8 mouse cellular contexts compared by ENCODE assay signal in the genomic region with DNA sequence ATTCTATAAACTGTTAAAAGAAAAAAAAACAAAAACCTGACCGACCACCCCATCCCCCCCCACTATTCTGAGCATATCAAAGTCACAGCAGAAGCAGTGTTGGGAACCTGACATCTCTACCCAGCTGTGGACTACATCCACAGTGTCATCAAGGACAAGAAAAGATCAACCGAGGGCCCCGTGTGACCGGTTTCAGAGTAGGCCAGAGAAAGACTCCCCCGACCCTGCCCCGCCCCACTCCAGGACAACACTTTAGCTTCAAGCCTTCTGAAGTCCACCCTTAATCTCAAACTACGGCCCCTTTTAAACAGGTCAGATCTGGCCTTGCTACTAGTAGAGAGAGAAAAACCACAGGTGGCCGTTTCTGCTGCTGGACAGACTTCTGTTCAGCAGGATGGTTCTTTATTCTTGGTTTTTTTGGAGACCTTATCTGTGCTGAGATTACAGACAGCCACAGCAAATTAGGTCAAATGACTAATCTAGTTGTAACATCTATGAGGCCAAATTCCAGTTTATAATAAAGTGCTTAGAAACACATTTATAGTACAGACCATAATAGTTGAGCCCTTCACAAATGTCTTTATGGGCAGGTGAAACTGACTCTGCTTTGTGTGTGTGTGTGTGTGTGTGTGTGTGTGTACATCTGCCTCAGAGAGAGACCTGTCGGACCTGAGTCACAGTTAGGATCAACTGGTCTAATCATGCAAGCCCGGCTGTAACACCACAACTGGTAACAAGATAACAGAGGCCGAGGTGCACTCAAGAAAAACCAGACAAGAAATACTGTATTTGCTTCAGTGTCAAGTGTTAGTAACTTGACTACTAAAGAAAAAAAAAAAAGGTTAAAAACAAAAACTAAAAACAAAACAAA. TPM values are rescaled to one million over a fixed set of nuclear protein-coding genes. Genes with fewer than 3 reads are reported as not detected.
DNase-seq lines count a peak whose midpoint lies in the region; ATAC-seq and TF ChIP-seq lines count a peak whose summit lies in the region.

No protein-coding gene starts in this region.

- 5% methylated on average over 11 of the region's 11 CpGs for WGBS in thymus, adult 2 months
- 39% methylated on average over 11 of the region's 11 CpGs for WGBS in forebrain, embryonic 13.5 days
- WGBS in kidney, embryonic 16.5 days: 2% methylated on average over 11 of the region's 11 CpGs
- 22% methylated on average over 11 of the region's 11 CpGs for WGBS in midbrain, postnatal 0 days

- ATAC-seq in forebrain, embryonic 13.5 days: no peak
- no peak for ATAC-seq in kidney, embryonic 16.5 days (ENCODE audit: low FRiP score, low TSS enrichment)
- ATAC-seq in midbrain, postnatal 0 days (ENCODE audit: low FRiP score): no peak

- no peaks in the 10 kb centered on the region for H3K9me3 ChIP-seq in forebrain, embryonic 13.5 days (replicated peaks)
- no peaks in the 10 kb centered on the region for H3K9me3 ChIP-seq in kidney, embryonic 16.5 days (ENCODE audit: low read length)
- no peaks in the 10 kb centered on the region for H3K9me3 ChIP-seq in midbrain, postnatal 0 days (ENCODE audit: low read length)

- H3K36me3 ChIP-seq in thymus, adult 2 months (ENCODE audit: control insufficient read depth, insufficient read depth, low read length): peaks cover 4% of the 10 kb centered on the region; the same call in 1 of the 2 replicates
- peaks cover 23% of the 10 kb centered on the region for H3K36me3 ChIP-seq in forebrain, embryonic 13.5 days (ENCODE audit: poor library complexity, severe bottlenecking)
- peaks cover 30% of the 10 kb centered on the region for H3K36me3 ChIP-seq in kidney, embryonic 16.5 days (ENCODE audit: insufficient read depth, low read length)
- H3K36me3 ChIP-seq in midbrain, postnatal 0 days (ENCODE audit: insufficient read depth, low read length): peaks cover 9% of the 10 kb centered on the region; the same call in 1 of the 2 replicates

- no peak for DNase-seq in thymus, adult 2 months
- DNase-seq in thymus, postnatal 10 days (ENCODE audit: low spot score in 2 of 2): no peak
- DNase-seq in midbrain, postnatal 0 days (ENCODE audit: low spot score): no peak
- DNase-seq in cerebellum, postnatal 36 days: no peak
- no peak for DNase-seq in embryo, embryonic 10 days (ENCODE audit: low spot score)
- no peak for DNase-seq in cerebellum, adult 8-10 months

- H3K27ac ChIP-seq in thymus, adult 2 months (ENCODE audit: control insufficient read depth, insufficient read depth, low read length): peak overlapping the region; percentile 47
- no peak overlapping the region for H3K27ac ChIP-seq in forebrain, embryonic 13.5 days
- peak overlapping the region; percentile 71 for H3K27ac ChIP-seq in kidney, embryonic 16.5 days (ENCODE audit: low read length)
- no peak overlapping the region for H3K27ac ChIP-seq in midbrain, postnatal 0 days (ENCODE audit: low read depth, low read length)

- no peak for TF ChIP-seq CTCF in thymus, adult 2 months (IDR thresholded peaks at IDR 0.05; ENCODE audit: borderline replicate concordance, control insufficient read depth, extremely low read depth, insufficient read depth, low read length, poor library complexity)
- no peak for TF ChIP-seq CTCF in midbrain, postnatal 0 days (IDR thresholded peaks at IDR 0.05)

- H3K4me1 ChIP-seq in thymus, adult 2 months (replicated peaks; ENCODE audit: control insufficient read depth, insufficient read depth, low read length): peaks cover 25% of the 10 kb centered on the region
- peaks cover 74% of the 10 kb centered on the region for H3K4me1 ChIP-seq in forebrain, embryonic 13.5 days
- H3K4me1 ChIP-seq in kidney, embryonic 16.5 days (ENCODE audit: insufficient read depth, low read length): peaks cover 49% of the 10 kb centered on the region
- H3K4me1 ChIP-seq in midbrain, postnatal 0 days (ENCODE audit: insufficient read depth, low read length): peaks cover 17% of the 10 kb centered on the region

- no peak for TF ChIP-seq POLR2A in thymus, adult 2 months (IDR thresholded peaks at IDR 0.05; ENCODE audit: control insufficient read depth, extremely low read depth, insufficient read depth, low read length, poor library complexity)

- peak overlapping the region; percentile 100 for H3K4me2 ChIP-seq in forebrain, embryonic 13.5 days
- peak overlapping the region; percentile 96 for H3K4me2 ChIP-seq in kidney, embryonic 16.5 days (replicated peaks; ENCODE audit: low read depth, low read length)
- H3K4me2 ChIP-seq in midbrain, postnatal 0 days (ENCODE audit: low read depth, low read length, poor library complexity, severe bottlenecking): peak overlapping the region; percentile 96

- peak overlapping the region; percentile 27 for H3K4me3 ChIP-seq in thymus, adult 2 months (ENCODE audit: control insufficient read depth, insufficient read depth, low read length)
- H3K4me3 ChIP-seq in forebrain, embryonic 13.5 days: peak overlapping the region; percentile 73
- H3K4me3 ChIP-seq in kidney, embryonic 16.5 days (ENCODE audit: low read length): peak overlapping the region; percentile 92
- peak overlapping the region; percentile 99 for H3K4me3 ChIP-seq in midbrain, postnatal 0 days (ENCODE audit: low read depth, low read length)

- peak overlapping the region; percentile 72 for H3K9ac ChIP-seq in forebrain, embryonic 13.5 days
- H3K9ac ChIP-seq in kidney, embryonic 16.5 days (replicated peaks; ENCODE audit: low read length): peak overlapping the region; percentile 76
- peak overlapping the region; percentile 98 for H3K9ac ChIP-seq in midbrain, postnatal 0 days (replicated peaks; ENCODE audit: low read length, poor library complexity, severe bottlenecking)

- H3K27me3 ChIP-seq in thymus, adult 2 months (ENCODE audit: control insufficient read depth, insufficient read depth, low read length): no peaks in the 10 kb centered on the region
- no peaks in the 10 kb centered on the region for H3K27me3 ChIP-seq in forebrain, embryonic 13.5 days
- H3K27me3 ChIP-seq in kidney, embryonic 16.5 days (ENCODE audit: insufficient read depth, low read length): no peaks in the 10 kb centered on the region
- H3K27me3 ChIP-seq in midbrain, postnatal 0 days (ENCODE audit: insufficient read depth, low read length): no peaks in the 10 kb centered on the region

RNA-seq across cellular contexts. Expression of gene Irf2bp2, which starts 4.9 kb away (rescaled TPM):
- polyA plus RNA-seq in thymus, adult 2 months (2012; rRNA removed): 71.7 and 113 TPM in 2 replicates
- 8.1 and 8.3 TPM in 2 replicates for polyA plus RNA-seq in forebrain, embryonic 13.5 days (2015; fragmentation: Nextera tagmentation; extraction: Ambion mirVana)
- polyA plus RNA-seq in kidney, embryonic 16.5 days (2015; fragmentation: Nextera tagmentation; extraction: Ambion mirVana): 11.5 and 12.1 TPM in 2 replicates
- 81.3 and 88.2 TPM in 2 replicates for total RNA-seq in midbrain, postnatal 0 days (2014; rRNA removed)
- polyA plus RNA-seq in midbrain, postnatal 0 days (2015; fragmentation: Nextera tagmentation; extraction: Ambion mirVana): 8.0 and 9.2 TPM in 2 replicates

Comparison
In these comparisons a context has a peak if more than half of its experiments do, and no peak if none do; other contexts are left out.
1. H3K27ac ChIP-seq: peak in thymus, adult 2 months (single experiment) and kidney, embryonic 16.5 days (single experiment); none in forebrain, embryonic 13.5 days (single experiment) and midbrain, postnatal 0 days (single experiment).
2. H3K4me3 ChIP-seq: peak in every context shown above with its lines; median percentile 99 in midbrain, postnatal 0 days; 92 in kidney, embryonic 16.5 days; 73 in forebrain, embryonic 13.5 days; 27 in thymus, adult 2 months.
3. Peak in every context shown above with its lines, with median percentiles within 50 percentile points of each other: H3K4me2 ChIP-seq and H3K9ac ChIP-seq.